Mouse (Mus musculus): ENCODE data around the gene Fam72a.

GRCm38 (mm10) chr1:131573721-131574120 is 46.0 kb downstream of the Fam72a start:
- TF ChIP-seq MAX (IDR thresholded peaks at IDR 0.05) = no peak
- no peak for TF ChIP-seq CTCF (IDR thresholded peaks at IDR 0.05; ENCODE audit: control insufficient read depth, insufficient read depth, insufficient read length)
- no peak for TF ChIP-seq FOSL1 (IDR thresholded peaks at IDR 0.05; ENCODE audit: insufficient read depth, low read length, poor library complexity, severe bottlenecking)
- no peak for TF ChIP-seq USF1 (IDR thresholded peaks at IDR 0.05; ENCODE audit: low read depth)

All from C2C12 (cell line).